Mouse (Mus musculus): Measurements from ENCODE around the gene Foxp3.

GRCm38 (mm10) chrX:7567491-7567890 lies 6.0 kb upstream of the Foxp3 start:
- no peak for TF ChIP-seq GATA1 (IDR thresholded peaks at IDR 0.05; ENCODE audit: low read length)
- no peak for TF ChIP-seq TAL1 (IDR thresholded peaks at IDR 0.05; ENCODE audit: low read length)
